Comparison of ENCODE assay signal across 9 mouse cellular contexts in genomic region chr2:75767871-75768558, GRCm38 (mm10).
DNase-seq lines count a peak whose midpoint lies in the region; ATAC-seq and TF ChIP-seq lines count a peak whose summit lies in the region.
"Had no signal": no experiment of that assay in that cellular context is flagged by ENCODE, and none has a peak within 500 bp of the region (broad histone marks: within the 10 kb centered on the region; RNA-seq: fewer than 3 reads in every experiment).

No protein-coding gene starts in this region.

- 46% methylated on average over 7 of the region's 7 CpGs for WGBS in heart, embryonic 11.5 days (ENCODE audit: insufficient replicate concordance)
- WGBS in liver, embryonic 15.5 days (ENCODE audit: insufficient replicate concordance) = 27% methylated on average over 7 of the region's 7 CpGs

- H3K27ac ChIP-seq in heart, embryonic 11.5 days (ENCODE audit: low read depth, low read length) = no peak overlapping the region
- H3K27ac ChIP-seq in liver, embryonic 15.5 days (replicated peaks) = 0 out of 2 replicates have a peak overlapping the region, but pooled peaks have one; percentile 2
- H3K27ac ChIP-seq in left cerebral cortex, adult 2 months = no peak overlapping the region
- H3K27ac ChIP-seq: heart, embryonic 15.5 days had no signal

- H3K4me2 ChIP-seq in heart, embryonic 11.5 days = no peak overlapping the region; the same call in 1 of the 2 replicates
- H3K4me2 ChIP-seq in liver, embryonic 15.5 days = peak overlapping the region; percentile 25
- H3K4me2 ChIP-seq: heart, embryonic 15.5 days had no signal

- H3K27me3 ChIP-seq in heart, embryonic 11.5 days (ENCODE audit: control insufficient read depth, insufficient read depth, low read length) = no peaks in the 10 kb centered on the region
- no peaks in the 10 kb centered on the region for H3K27me3 ChIP-seq in liver, embryonic 15.5 days
- H3K27me3 ChIP-seq: heart, embryonic 15.5 days had no signal

- peaks cover 17% of the 10 kb centered on the region for H3K4me1 ChIP-seq in heart, embryonic 11.5 days (ENCODE audit: control insufficient read depth, insufficient read depth, low read length)
- H3K4me1 ChIP-seq in liver, embryonic 15.5 days (replicated peaks) = peaks cover 55% of the 10 kb centered on the region

- peak; percentile 93 for DNase-seq in heart, adult 11 months
- peak; percentile 93 for DNase-seq in ZHBTc4 (ENCODE audit: low read depth, low spot score)
- DNase-seq in adrenal gland, postnatal 25 days = no peak
- no peak for DNase-seq in adrenal gland, postnatal 10 days
- no peak for DNase-seq in left cerebral cortex, adult 2 months (ENCODE audit: extremely low spot score in 1 of 2, low spot score in 2 of 2)

- H3K4me3 ChIP-seq in heart, embryonic 11.5 days (ENCODE audit: low read depth, low read length) = no peak overlapping the region
- H3K4me3 ChIP-seq in liver, embryonic 15.5 days (replicated peaks) = no peak overlapping the region
- H3K4me3 ChIP-seq in left cerebral cortex, adult 2 months = no peak overlapping the region
- H3K4me3 ChIP-seq: heart, embryonic 15.5 days had no signal

- H3K9me3 ChIP-seq in heart, embryonic 11.5 days (replicated peaks; ENCODE audit: control insufficient read depth, low read length) = no peaks in the 10 kb centered on the region
- H3K9me3 ChIP-seq in liver, embryonic 15.5 days (replicated peaks) = no peaks in the 10 kb centered on the region
- H3K9me3 ChIP-seq: heart, embryonic 15.5 days had no signal

- no peak for TF ChIP-seq CTCF in left cerebral cortex, adult 2 months (IDR thresholded peaks at IDR 0.05)

- ATAC-seq in heart, embryonic 11.5 days (replicated peaks; ENCODE audit: insufficient number of reproducible peaks, low FRiP score, low TSS enrichment) = no peak
- ATAC-seq in granulocyte monocyte progenitor cell, adult 5-6 weeks (replicated peaks; ENCODE audit: poor library complexity, severe bottlenecking) = peak; percentile 40; the same call in 1 of the 2 replicates
- ATAC-seq in liver, embryonic 15.5 days (ENCODE audit: insufficient read depth) = peak; percentile 43; the same call in 1 of the 2 replicates

- intact Hi-C loops in left cerebral cortex, adult 2 months (cut with DNase I) = no loop called here

- no peak overlapping the region for H3K9ac ChIP-seq in heart, embryonic 11.5 days (ENCODE audit: low read depth, low read length)
- no peak overlapping the region for H3K9ac ChIP-seq in liver, embryonic 15.5 days
- H3K9ac ChIP-seq: heart, embryonic 15.5 days had no signal

- no peaks in the 10 kb centered on the region for H3K36me3 ChIP-seq in heart, embryonic 11.5 days (ENCODE audit: control insufficient read depth, insufficient read depth, low read length)
- no peaks in the 10 kb centered on the region for H3K36me3 ChIP-seq in liver, embryonic 15.5 days (replicated peaks)
- H3K36me3 ChIP-seq: heart, embryonic 15.5 days had no signal

Comparison
In these comparisons a context has a peak if more than half of its experiments do, and no peak if none do; other contexts are left out.
1. DNase-seq: peak in heart, adult 11 months (single experiment) and ZHBTc4 (single experiment); none in adrenal gland, postnatal 25 days (single experiment), adrenal gland, postnatal 10 days (single experiment) and left cerebral cortex, adult 2 months (0 of 2).